In genomic region chr5:146251663-146252429, GRCm38 (mm10) we compare ENCODE assay signal across 21 mouse cellular contexts. TPM values are rescaled to one million over a fixed set of nuclear protein-coding genes. Genes with fewer than 3 reads are reported as not detected.
DNase-seq lines count a peak whose midpoint lies in the region; ATAC-seq lines count a peak whose summit lies in the region.
"Had no signal": no experiment of that assay in that cellular context is flagged by ENCODE, and none has a peak within 500 bp of the region (broad histone marks: within the 10 kb centered on the region; RNA-seq: fewer than 3 reads in every experiment).

No protein-coding gene starts in this region.

- no peak for ATAC-seq in liver, embryonic 12.5 days
- no peak for ATAC-seq in liver, embryonic 13.5 days (ENCODE audit: low read depth)
- ATAC-seq: CD4-positive, CD25-positive, alpha-beta regulatory T cell, adult 4 months; forebrain, embryonic 14.5 days; midbrain, embryonic 13.5 days had no signal

- peaks cover 20% of the 10 kb centered on the region for H3K36me3 ChIP-seq in liver, embryonic 12.5 days
- H3K36me3 ChIP-seq in liver, embryonic 13.5 days: peaks cover 15% of the 10 kb centered on the region
- H3K36me3 ChIP-seq: heart, embryonic 15.5 days; neural tube, embryonic 15.5 days had no signal

- no peak overlapping the region for H3K9ac ChIP-seq in liver, embryonic 12.5 days
- peak overlapping the region; percentile 62; the same call in 1 of the 2 replicates for H3K9ac ChIP-seq in liver, embryonic 13.5 days
- H3K9ac ChIP-seq: embryonic facial prominence, embryonic 15.5 days; heart, embryonic 15.5 days; midbrain, embryonic 13.5 days; neural tube, embryonic 15.5 days had no signal

- H3K27me3 ChIP-seq in liver, embryonic 12.5 days (replicated peaks): no peaks in the 10 kb centered on the region
- no peaks in the 10 kb centered on the region for H3K27me3 ChIP-seq in liver, embryonic 13.5 days
- H3K27me3 ChIP-seq: embryonic facial prominence, embryonic 15.5 days; heart, embryonic 15.5 days; midbrain, embryonic 13.5 days; neural tube, embryonic 15.5 days had no signal

- peak overlapping the region; percentile 64; the same call in 1 of the 2 replicates for H3K4me2 ChIP-seq in liver, embryonic 12.5 days
- H3K4me2 ChIP-seq in liver, embryonic 13.5 days: no peak overlapping the region
- H3K4me2 ChIP-seq: embryonic facial prominence, embryonic 15.5 days; heart, embryonic 15.5 days; midbrain, embryonic 13.5 days; neural tube, embryonic 15.5 days had no signal

- no peak overlapping the region for H3K4me3 ChIP-seq in liver, embryonic 12.5 days
- no peak overlapping the region for H3K4me3 ChIP-seq in liver, embryonic 13.5 days (replicated peaks)
- H3K4me3 ChIP-seq: embryonic facial prominence, embryonic 15.5 days; heart, embryonic 15.5 days; layer of hippocampus, adult 2 months; limb, embryonic 10.5 days; midbrain, embryonic 13.5 days; neural tube, embryonic 15.5 days had no signal

- no peak for DNase-seq in liver
- DNase-seq in adipocyte (ENCODE audit: low spot score): peak; percentile 44
- no peak for DNase-seq in liver, embryonic 13.5 days
- peak; percentile 50 for DNase-seq in lung, postnatal 36 days
- DNase-seq in ovary, postnatal 14 days (ENCODE audit: low spot score): no peak
- DNase-seq in frontal cortex, postnatal 25 days (ENCODE audit: low spot score in 2 of 2): no peak
- no peak for DNase-seq in natural killer cell, adult 2 months (ENCODE audit: low spot score in 2 of 2)
- DNase-seq: cerebellum, adult 9-10 months; embryo, embryonic 11 days; kidney, postnatal 10 days; thymus, adult 2 months had no signal

- H3K9me3 ChIP-seq in liver, embryonic 12.5 days (replicated peaks): no peaks in the 10 kb centered on the region
- no peaks in the 10 kb centered on the region for H3K9me3 ChIP-seq in liver, embryonic 13.5 days (replicated peaks)
- H3K9me3 ChIP-seq: embryonic facial prominence, embryonic 15.5 days; G1E; heart, embryonic 15.5 days; limb, embryonic 10.5 days; midbrain, embryonic 13.5 days; neural tube, embryonic 15.5 days had no signal

- WGBS in liver, embryonic 12.5 days (ENCODE audit: insufficient replicate concordance): 72% methylated on average over 5 of the region's 5 CpGs
- 64% methylated on average over 5 of the region's 5 CpGs for WGBS in liver, embryonic 13.5 days (ENCODE audit: insufficient replicate concordance)

- peaks cover 65% of the 10 kb centered on the region for H3K4me1 ChIP-seq in liver, embryonic 12.5 days
- H3K4me1 ChIP-seq in liver, embryonic 13.5 days (replicated peaks): peaks cover 74% of the 10 kb centered on the region
- H3K4me1 ChIP-seq: embryonic facial prominence, embryonic 15.5 days; limb, embryonic 10.5 days had no signal

- H3K27ac ChIP-seq in liver, embryonic 12.5 days: peak overlapping the region; percentile 96
- H3K27ac ChIP-seq in liver, embryonic 13.5 days: peak overlapping the region; percentile 97
- H3K27ac ChIP-seq: embryonic facial prominence, embryonic 15.5 days; heart, embryonic 15.5 days; layer of hippocampus, adult 2 months; limb, embryonic 10.5 days; midbrain, embryonic 13.5 days; neural tube, embryonic 15.5 days had no signal

RNA-seq across cellular contexts. Expression of gene Cdk8, which starts 20.8 kb away (rescaled TPM):
- 30.7 and 32.5 TPM in 2 replicates for polyA plus RNA-seq in liver, embryonic 12.5 days (2016; fragmentation: Nextera tagmentation; extraction: Ambion mirVana)
- polyA plus RNA-seq in liver, embryonic 13.5 days (2015; fragmentation: Nextera tagmentation; extraction: Ambion mirVana): 19.9 and 20.4 TPM in 2 replicates

RNA-seq across cellular contexts. Expression of gene Rnf6, which starts 30.5 kb away (rescaled TPM):
- polyA plus RNA-seq in liver, embryonic 12.5 days (2016; fragmentation: Nextera tagmentation; extraction: Ambion mirVana): 24.8 and 25.3 TPM in 2 replicates
- 21.3 and 28.2 TPM in 2 replicates for polyA plus RNA-seq in liver, embryonic 13.5 days (2015; fragmentation: Nextera tagmentation; extraction: Ambion mirVana)

Comparison
In these comparisons a context has a peak if more than half of its experiments do, and no peak if none do; other contexts are left out.
1. DNase-seq: peak in adipocyte (single experiment) and lung, postnatal 36 days (single experiment); none in liver (single experiment), liver, embryonic 13.5 days (single experiment), ovary, postnatal 14 days (single experiment), frontal cortex, postnatal 25 days (0 of 2) and natural killer cell, adult 2 months (0 of 2).